Mouse (Mus musculus) neural tube, embryonic 12.5 days (tissue): Measurements from ENCODE around the gene Neb. TPM values are rescaled to one million over a fixed set of nuclear protein-coding genes. Genes with fewer than 3 reads are reported as not detected.

ENCODE experiments used
- ATAC-seq: fragments of 200-750 bp; cut with Nextera tagmentation; 2 replicates; pipeline ENCODE4 v1.8.0; 2017; ENCODE audit warnings: low read depth, mild to moderate bottlenecking, moderate TSS enrichment, moderate library complexity; ENCODE audit not compliant: low FRiP score
- H3K27ac ChIP-seq: fragments of 300-500 bp; sonication (generic); 2 replicates; pipeline ENCODE4 v1.5.1; 2016
- H3K27me3 ChIP-seq: fragments of 300-500 bp; sonication (generic); replicated peaks from 2 replicates; pipeline ENCODE4 v1.6.1; 2016; ENCODE audit warnings: mild to moderate bottlenecking
- H3K36me3 ChIP-seq: fragments of 300-500 bp; sonication (generic); 2 replicates; pipeline ENCODE4 v1.6.1; 2016; ENCODE audit warnings: mild to moderate bottlenecking
- H3K4me1 ChIP-seq: fragments of 300-500 bp; sonication (generic); 2 replicates; pipeline ENCODE4 v1.6.1; 2016
- H3K4me2 ChIP-seq: fragments of 300-500 bp; sonication (generic); replicated peaks from 2 replicates; pipeline ENCODE4 v1.6.1; 2016; ENCODE audit warnings: mild to moderate bottlenecking
- H3K4me3 ChIP-seq: fragments of 300-500 bp; sonication (generic); 2 replicates; pipeline ENCODE4 v1.5.1; 2016
- H3K9ac ChIP-seq: fragments of 300-500 bp; sonication (generic); 2 replicates; pipeline ENCODE4 v1.6.1; 2016; ENCODE audit warnings: mild to moderate bottlenecking
- H3K9me3 ChIP-seq: fragments of 300-500 bp; sonication (generic); 2 replicates; pipeline ENCODE4 v1.6.1; 2016; ENCODE audit warnings: mild to moderate bottlenecking
- WGBS: fragments of 180-500 bp; shearing (Covaris S2); methylation state at CpG from one replicate; pipeline ENCODE4 v1.1.7; 2016; 5-methylcytosine and 5-hydroxymethylcytosine counted together
- polyA plus RNA-seq: library from polyadenylated mRNA; unstranded; fragments of >200 nt; fragmentation: Nextera tagmentation; extraction: Ambion mirVana; gene quantifications from 2 replicates; pipeline ENCODE4 v1.2.1, GENCODE M21; 2016

Gene Neb
- polyA plus RNA-seq, 1 experiment from 2014 or later: 11.2 TPM

DNA sequence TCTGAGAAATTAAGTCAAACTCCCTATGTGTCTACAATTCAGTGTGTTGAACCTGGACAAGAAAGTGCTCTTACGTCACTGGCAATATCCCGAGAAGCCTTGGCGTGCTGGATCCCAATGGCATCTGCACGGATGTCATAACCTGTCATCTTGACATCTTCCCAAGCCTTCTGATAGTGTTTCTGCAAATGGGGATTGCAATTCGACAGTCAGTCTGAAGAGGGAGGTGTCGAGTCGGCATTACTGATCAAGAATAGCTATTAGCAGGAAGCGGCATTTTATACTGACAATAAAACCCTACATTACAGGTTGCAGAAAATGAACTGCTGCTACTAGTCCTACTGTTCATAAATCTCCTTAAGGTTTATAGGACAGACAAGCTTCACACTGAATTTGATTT lies 158.2 kb downstream of the Neb start:
- Histone ChIP-seq H3K27me3 (no peaks in the 10 kb centered on the region), H3K9me3 (no peaks in the 10 kb centered on the region), H3K4me1 (no peaks in the 10 kb centered on the region), H3K27ac (no peak overlapping the region), H3K4me2 (no peak overlapping the region), H3K9ac (no peak overlapping the region), H3K36me3 (no peaks in the 10 kb centered on the region), H3K4me3 (no peak overlapping the region)
- no peak for ATAC-seq
- WGBS: 52% methylated on average over 8 of the region's 8 CpGs

DNA sequence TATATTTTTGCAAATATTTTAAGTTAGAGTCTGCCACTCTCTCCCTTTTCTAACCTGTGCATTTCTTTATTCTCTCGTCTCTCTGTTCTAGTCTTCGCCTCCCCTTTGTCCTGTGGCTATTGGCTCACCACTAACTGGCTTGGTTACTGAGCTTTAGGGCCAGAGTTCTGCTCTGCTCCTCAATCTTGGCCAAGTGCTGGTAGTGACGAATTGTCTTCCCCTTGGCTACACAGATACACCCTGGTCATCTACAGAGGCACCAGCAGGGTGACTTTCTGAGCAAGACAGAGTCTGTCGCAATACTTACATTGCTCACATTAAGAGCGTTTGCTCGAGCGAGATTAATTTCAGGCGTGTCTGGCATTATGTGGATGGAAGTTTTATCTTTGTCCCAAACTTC lies 162.3 kb downstream of the Neb start:
- WGBS: 89% methylated on average over 8 of the region's 8 CpGs
- no peak overlapping the region for H3K27ac ChIP-seq
- no peak overlapping the region for H3K9ac ChIP-seq
- no peaks in the 10 kb centered on the region for H3K27me3 ChIP-seq
- no peak overlapping the region for H3K4me3 ChIP-seq
- no peaks in the 10 kb centered on the region for H3K4me1 ChIP-seq
- H3K36me3 ChIP-seq: no peaks in the 10 kb centered on the region
- H3K4me2 ChIP-seq: no peak overlapping the region
- H3K9me3 ChIP-seq: no peaks in the 10 kb centered on the region
- no peak for ATAC-seq

DNA sequence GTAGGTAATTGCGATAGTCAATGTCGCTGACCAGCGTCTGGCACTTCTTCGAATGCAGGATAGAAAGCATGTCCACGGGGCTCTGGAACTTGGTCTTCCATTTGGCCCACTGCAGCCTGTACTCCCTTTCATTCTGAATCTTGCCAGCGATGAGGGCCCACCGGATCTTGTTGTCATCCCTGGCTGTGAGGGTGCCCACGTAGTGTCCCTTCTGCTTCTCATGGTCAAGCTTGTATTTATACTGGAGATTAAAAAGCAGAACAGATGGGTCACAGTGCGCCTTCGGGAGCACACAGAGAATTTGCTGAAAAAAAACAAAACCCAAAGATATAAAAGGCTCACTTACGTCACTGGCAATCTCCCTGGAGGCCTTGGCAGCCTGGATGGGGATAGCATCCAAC lies 165.7 kb downstream of the Neb start:
- Histone ChIP-seq H3K27me3 (no peaks in the 10 kb centered on the region), H3K4me1 (no peaks in the 10 kb centered on the region), H3K9ac (no peak overlapping the region), H3K27ac (no peak overlapping the region), H3K9me3 (no peaks in the 10 kb centered on the region), H3K4me2 (no peak overlapping the region), H3K4me3 (no peak overlapping the region), H3K36me3 (no peaks in the 10 kb centered on the region)
- no peak for ATAC-seq
- 90% methylated on average over 11 of the region's 11 CpGs for WGBS

DNA sequence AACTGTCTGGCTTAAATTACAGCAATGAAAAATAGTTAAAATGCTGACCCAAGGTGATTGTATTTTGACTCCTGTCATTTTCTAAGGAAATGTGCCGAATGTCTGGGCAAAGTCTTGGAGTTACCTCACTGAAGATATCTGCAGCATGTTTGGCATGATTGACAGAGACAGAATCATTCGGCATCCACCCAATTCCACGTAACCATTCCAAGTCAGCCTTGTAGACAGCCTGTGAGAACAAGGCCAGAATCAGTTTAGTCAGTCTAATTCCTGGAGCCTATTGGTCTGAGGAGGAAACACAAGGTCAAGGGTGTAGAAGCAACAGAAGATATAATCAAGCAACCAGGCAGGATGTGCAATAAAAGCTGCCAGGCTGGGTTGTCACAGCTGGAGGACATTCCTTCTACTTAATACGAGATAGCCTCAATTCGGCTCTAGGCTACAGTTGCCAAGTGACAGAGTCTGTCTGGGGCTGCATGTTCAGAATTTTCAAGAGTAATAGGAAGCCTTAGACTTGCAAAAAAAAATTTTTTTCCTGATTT lies 166.8 kb downstream of the Neb start:
- WGBS: 62% methylated on average over 5 of the region's 5 CpGs
- no peaks in the 10 kb centered on the region for H3K4me1 ChIP-seq
- no peak overlapping the region for H3K4me2 ChIP-seq
- H3K9me3 ChIP-seq: no peaks in the 10 kb centered on the region
- H3K4me3 ChIP-seq: no peak overlapping the region
- H3K36me3 ChIP-seq: no peaks in the 10 kb centered on the region
- H3K27me3 ChIP-seq: no peaks in the 10 kb centered on the region
- no peak overlapping the region for H3K27ac ChIP-seq
- ATAC-seq: no peak
- H3K9ac ChIP-seq: no peak overlapping the region

DNA sequence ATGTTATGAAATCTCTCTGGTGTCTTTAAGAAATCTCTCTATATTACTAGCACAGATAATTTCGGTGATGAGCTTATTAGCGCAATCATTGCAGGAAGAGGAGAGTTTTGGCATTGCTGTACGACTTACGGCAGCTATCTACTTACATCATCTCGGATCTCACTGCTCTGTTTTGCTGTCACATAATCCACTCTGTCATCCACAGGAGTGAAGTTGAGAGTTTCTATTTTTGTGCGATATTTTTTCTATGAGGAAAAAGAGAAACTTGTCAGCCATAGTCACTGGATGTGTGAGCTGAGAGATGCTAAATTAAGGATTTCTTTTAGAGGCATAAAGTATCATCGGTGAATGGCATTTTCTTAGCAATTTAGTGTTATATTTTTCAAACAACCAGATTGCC lies 167.6 kb downstream of the Neb start:
- 95% methylated on average over 7 of the region's 7 CpGs for WGBS
- Histone ChIP-seq H3K27ac (no peak overlapping the region), H3K4me1 (no peaks in the 10 kb centered on the region), H3K9me3 (no peaks in the 10 kb centered on the region), H3K4me2 (no peak overlapping the region), H3K36me3 (no peaks in the 10 kb centered on the region), H3K9ac (no peak overlapping the region), H3K27me3 (no peaks in the 10 kb centered on the region), H3K4me3 (no peak overlapping the region)
- no peak for ATAC-seq

DNA sequence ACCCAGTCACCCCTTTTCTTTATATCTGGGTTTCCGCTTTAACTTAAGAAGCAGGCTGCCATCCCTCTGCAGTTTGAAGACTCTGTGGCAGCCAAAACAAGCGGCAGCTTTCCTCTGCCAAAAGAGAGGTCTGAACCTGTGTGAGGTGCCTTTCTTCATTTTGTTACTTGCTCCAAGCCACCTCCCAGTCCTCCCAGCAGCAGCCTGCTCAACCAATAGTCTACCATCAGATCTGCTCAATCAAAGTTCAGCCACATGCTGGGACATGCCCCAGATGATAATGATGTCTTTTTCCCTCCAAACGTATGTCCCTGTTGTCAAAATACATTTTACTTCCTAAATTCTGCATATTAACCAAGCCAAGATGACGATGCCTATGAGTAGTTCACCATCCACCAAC lies 173.3 kb downstream of the Neb start:
- no peak for ATAC-seq
- WGBS: 87% methylated on average over 4 of the region's 4 CpGs

DNA sequence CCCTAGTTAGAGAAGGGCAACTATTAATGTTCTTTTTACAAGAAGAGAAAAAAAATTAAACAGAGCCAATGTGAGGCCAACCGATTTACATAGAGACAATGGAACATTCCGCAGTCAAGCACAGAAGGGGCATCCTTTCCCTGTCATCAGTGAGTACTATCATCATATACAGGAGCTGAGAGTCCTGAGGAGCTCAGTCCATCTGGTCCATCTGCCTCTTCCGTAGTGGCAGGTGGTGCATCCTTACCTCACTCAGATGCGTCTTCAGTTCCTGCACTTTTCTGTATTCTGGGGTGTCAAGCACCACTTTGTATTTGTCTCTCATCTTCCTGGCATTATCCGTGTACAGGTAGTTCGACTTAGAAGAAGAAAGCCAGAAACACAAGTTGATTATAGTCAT lies 184.6 kb downstream of the Neb start:
- no peak overlapping the region for H3K9ac ChIP-seq
- H3K4me1 ChIP-seq: no peaks in the 10 kb centered on the region
- H3K9me3 ChIP-seq: no peaks in the 10 kb centered on the region
- no peak overlapping the region for H3K27ac ChIP-seq
- no peak overlapping the region for H3K4me2 ChIP-seq
- 93% methylated on average over 6 of the region's 6 CpGs for WGBS
- no peaks in the 10 kb centered on the region for H3K27me3 ChIP-seq
- H3K4me3 ChIP-seq: no peak overlapping the region
- no peaks in the 10 kb centered on the region for H3K36me3 ChIP-seq
- no peak for ATAC-seq

More for the DNA sequence above, 173.3 kb downstream of the Neb start:
- H3K9ac ChIP-seq: no peak overlapping the region
- H3K4me3 ChIP-seq: no peak overlapping the region
- H3K27ac ChIP-seq: no peak overlapping the region
- no peaks in the 10 kb centered on the region for H3K36me3 ChIP-seq
- no peaks in the 10 kb centered on the region for H3K27me3 ChIP-seq
- no peak overlapping the region for H3K4me2 ChIP-seq
- no peaks in the 10 kb centered on the region for H3K9me3 ChIP-seq
- H3K4me1 ChIP-seq: no peaks in the 10 kb centered on the region

DNA sequence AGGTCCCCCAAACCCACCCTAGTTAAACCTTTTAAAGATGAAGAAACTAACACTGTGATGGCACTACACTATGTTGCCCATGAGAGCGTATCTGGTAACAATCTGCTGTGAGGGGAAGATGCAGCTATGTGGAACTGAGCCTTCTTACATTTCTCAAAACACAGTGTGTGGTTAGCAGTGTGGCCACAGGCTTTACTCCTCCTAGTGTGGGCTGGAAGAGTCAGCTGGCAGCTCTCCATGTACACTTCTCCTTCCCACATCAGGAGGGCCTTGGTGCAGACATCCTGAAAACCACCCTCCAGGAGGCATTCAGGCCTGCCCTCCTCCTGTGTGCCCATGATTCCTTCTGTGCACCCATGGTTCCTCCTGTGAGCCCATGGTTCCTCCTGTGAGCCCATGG lies 198.6 kb downstream of the Neb start:
- no peak for ATAC-seq
- no peaks in the 10 kb centered on the region for H3K36me3 ChIP-seq
- no peak overlapping the region for H3K4me2 ChIP-seq
- H3K4me3 ChIP-seq: no peak overlapping the region
- no peaks in the 10 kb centered on the region for H3K27me3 ChIP-seq
- WGBS: 87% methylated on average over 1 of the region's 1 CpGs
- no peaks in the 10 kb centered on the region for H3K4me1 ChIP-seq
- H3K9me3 ChIP-seq: no peaks in the 10 kb centered on the region
- H3K9ac ChIP-seq: no peak overlapping the region
- no peak overlapping the region for H3K27ac ChIP-seq

DNA sequence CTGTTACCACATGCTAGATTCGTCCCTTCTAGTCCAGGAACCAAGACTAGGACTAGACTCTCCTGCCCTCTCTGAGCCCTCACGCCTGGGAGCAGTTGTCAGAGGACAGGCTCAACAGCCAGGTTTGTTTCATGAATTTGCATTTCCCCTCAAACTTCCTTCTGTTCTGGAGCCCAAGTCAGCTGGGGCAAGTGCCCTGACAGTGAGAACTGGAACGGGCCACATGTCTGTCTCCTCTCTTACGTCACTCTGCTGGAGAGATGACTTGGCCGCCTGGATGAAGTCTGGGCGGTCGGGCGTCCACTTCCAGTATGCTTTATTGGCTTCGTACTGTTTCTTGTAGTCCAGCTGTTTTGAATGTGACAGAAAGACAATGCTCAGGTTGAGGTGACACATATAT lies 200.5 kb downstream of the Neb start:
- no peaks in the 10 kb centered on the region for H3K27me3 ChIP-seq
- WGBS: 80% methylated on average over 9 of the region's 9 CpGs
- H3K9me3 ChIP-seq: no peaks in the 10 kb centered on the region
- H3K36me3 ChIP-seq: no peaks in the 10 kb centered on the region
- no peak overlapping the region for H3K9ac ChIP-seq
- no peak overlapping the region for H3K27ac ChIP-seq
- no peak overlapping the region for H3K4me3 ChIP-seq
- H3K4me2 ChIP-seq: no peak overlapping the region
- H3K4me1 ChIP-seq: no peaks in the 10 kb centered on the region
- ATAC-seq: no peak

DNA sequence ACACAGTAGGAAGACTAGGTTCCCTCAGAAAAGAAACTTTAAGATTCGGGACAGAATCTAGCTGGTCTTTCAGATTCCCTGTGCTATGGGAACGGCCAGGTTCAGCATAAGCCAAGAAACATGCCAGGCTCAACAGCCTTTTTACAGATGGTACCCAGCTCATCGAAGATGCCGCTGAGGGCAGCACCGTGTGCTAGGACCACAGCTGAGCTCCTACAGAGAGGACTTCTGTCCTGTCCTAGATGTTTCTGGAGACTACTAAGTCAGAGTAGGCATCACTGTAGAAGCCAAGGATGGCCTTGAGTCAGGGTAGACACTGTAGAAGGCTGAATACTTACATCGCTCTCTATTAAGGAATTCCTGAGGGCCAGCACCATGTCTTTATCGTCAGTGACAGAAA lies 201.1 kb downstream of the Neb start:
- no peak for ATAC-seq
- Histone ChIP-seq H3K9ac (no peak overlapping the region), H3K27ac (no peak overlapping the region), H3K4me3 (no peak overlapping the region), H3K4me2 (no peak overlapping the region), H3K36me3 (no peaks in the 10 kb centered on the region), H3K9me3 (no peaks in the 10 kb centered on the region), H3K4me1 (no peaks in the 10 kb centered on the region), H3K27me3 (no peaks in the 10 kb centered on the region)
- WGBS: 95% methylated on average over 7 of the region's 7 CpGs

DNA sequence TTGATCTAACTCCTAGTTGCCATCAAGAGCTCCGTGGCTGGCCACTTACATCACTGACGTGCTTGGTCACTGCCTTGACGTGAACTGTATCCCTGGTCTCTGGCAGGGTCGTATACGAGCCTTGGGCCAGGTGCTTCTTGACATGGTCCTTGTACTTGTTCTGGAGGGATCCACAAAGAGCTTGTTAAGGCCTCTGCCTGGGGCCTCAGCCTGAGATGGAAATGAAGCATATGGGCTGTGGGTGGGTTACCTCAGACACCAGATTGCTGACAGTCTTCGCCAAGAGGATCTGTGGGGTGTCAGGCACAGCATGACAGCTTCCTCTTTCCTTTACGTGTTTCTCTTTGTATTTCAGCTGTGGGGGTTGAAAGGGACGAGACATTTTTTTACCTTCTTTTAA lies 201.7 kb downstream of the Neb start:
- H3K36me3 ChIP-seq: no peaks in the 10 kb centered on the region
- no peak overlapping the region for H3K4me2 ChIP-seq
- WGBS: 81% methylated on average over 8 of the region's 8 CpGs
- no peak overlapping the region for H3K9ac ChIP-seq
- H3K27ac ChIP-seq: no peak overlapping the region
- no peak overlapping the region for H3K4me3 ChIP-seq
- H3K27me3 ChIP-seq: no peaks in the 10 kb centered on the region
- no peaks in the 10 kb centered on the region for H3K9me3 ChIP-seq
- ATAC-seq: no peak
- no peaks in the 10 kb centered on the region for H3K4me1 ChIP-seq

DNA sequence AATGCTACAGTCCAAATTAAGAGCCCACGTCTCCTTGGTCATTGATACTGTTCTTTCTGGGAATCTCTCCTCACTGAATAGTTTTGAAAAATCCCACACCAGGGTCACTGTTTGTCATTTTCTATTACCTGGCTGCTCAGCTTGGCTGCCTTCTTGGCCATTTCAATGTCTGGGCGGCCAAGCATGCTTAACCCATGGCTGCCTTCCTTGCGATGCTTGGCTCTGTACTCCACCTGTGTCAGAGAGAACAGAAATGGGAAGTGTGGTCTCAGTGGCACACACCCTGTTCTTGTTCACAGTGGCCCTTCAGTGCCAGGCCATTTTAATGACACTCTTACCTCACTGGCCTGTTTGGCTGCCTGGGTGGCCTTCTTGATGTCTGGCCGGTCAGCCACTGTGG lies 203.3 kb downstream of the Neb start:
- H3K9ac ChIP-seq: no peak overlapping the region
- 92% methylated on average over 4 of the region's 4 CpGs for WGBS

DNA sequence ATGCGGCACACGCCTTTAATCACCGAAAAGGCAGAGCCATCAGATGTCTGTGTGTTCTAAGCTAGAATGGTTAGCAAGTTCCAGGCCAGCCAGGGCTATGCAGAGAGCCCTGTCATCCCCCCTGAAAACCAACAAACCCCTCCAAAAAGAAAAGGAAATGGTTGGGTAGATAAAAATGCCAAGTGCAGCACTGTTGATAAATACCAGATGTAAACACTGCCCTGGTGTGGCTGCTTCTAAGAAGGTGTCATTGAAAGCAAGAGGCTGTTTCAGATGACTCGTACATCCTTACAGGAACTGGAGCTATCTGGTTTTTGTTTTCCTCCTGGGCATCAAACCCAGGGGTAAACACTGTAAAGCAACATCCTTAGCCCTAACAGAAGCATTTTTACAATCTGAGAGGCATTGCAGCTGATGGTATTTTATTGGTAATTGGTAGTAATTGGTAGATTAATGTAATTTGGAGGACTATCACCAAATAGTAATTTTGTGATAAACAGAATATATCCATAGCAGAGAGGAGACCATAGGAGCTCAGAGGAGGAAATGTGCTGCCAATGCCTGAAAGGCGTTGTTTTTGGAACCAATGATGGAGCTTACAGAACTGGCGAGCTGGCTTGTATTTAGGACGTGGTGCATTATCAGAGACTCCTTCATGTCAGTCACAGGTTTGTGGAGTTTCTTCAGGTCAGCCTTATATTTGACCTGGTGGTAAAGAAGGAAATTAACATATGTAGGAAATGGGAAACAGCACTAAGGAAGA lies 208.8 kb downstream of the Neb start:
- no peaks in the 10 kb centered on the region for H3K27me3 ChIP-seq
- WGBS: 92% methylated on average over 7 of the region's 7 CpGs
- no peak for ATAC-seq

More for the DNA sequence above, 203.3 kb downstream of the Neb start:
- H3K4me1 ChIP-seq: no peaks in the 10 kb centered on the region
- no peak overlapping the region for H3K4me3 ChIP-seq
- ATAC-seq: no peak
- no peaks in the 10 kb centered on the region for H3K27me3 ChIP-seq
- H3K27ac ChIP-seq: no peak overlapping the region
- H3K36me3 ChIP-seq: no peaks in the 10 kb centered on the region
- no peak overlapping the region for H3K4me2 ChIP-seq
- H3K9me3 ChIP-seq: no peaks in the 10 kb centered on the region

More for the DNA sequence above, 208.8 kb downstream of the Neb start:
- H3K36me3 ChIP-seq: no peaks in the 10 kb centered on the region
- H3K9ac ChIP-seq: no peak overlapping the region
- no peaks in the 10 kb centered on the region for H3K4me1 ChIP-seq
- H3K27ac ChIP-seq: no peak overlapping the region
- H3K4me3 ChIP-seq: no peak overlapping the region
- no peak overlapping the region for H3K4me2 ChIP-seq
- no peaks in the 10 kb centered on the region for H3K9me3 ChIP-seq
